Mouse (Mus musculus) layer of hippocampus, adult 9-11 months (tissue): Measurements from ENCODE around the gene Bnip2.

Experiments
- DNase-seq: peaks from one replicate; pipeline ENCODE4 v3.0.0; 2022

The Bnip2 gene

DNA sequence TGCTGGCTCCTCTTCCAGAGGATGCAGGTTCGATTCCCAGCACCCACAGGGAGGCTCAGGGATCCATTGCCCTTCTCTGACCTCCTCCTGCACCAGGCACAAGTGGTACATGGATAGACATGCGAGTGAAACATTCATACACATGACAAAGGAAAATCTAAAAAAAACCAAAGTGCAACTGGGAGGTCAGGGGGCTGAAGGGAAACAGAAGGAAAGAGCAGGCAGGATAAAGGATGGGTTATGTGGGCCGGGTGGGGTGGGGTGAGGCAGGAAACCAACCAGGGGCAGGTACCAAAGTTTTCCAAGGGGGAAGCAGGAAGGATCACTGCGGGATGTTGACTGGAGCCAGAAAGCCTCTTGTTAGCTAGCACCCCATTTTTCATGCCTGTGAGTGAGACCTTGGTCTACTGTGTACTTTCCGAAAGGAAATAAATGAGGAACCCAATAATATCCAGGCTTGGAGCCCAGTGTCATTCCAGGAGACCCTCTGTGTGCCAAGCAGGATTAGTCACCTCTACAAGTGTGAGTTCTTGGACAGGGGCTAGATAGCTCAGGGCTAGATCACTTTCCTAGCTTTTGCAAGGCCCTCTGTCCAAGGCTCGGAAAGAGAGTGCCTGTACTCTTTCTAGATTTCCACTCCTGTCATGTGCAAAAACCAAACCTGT, 59.6 kb downstream of the Bnip2 start:
- DNase-seq = no peak

DNA sequence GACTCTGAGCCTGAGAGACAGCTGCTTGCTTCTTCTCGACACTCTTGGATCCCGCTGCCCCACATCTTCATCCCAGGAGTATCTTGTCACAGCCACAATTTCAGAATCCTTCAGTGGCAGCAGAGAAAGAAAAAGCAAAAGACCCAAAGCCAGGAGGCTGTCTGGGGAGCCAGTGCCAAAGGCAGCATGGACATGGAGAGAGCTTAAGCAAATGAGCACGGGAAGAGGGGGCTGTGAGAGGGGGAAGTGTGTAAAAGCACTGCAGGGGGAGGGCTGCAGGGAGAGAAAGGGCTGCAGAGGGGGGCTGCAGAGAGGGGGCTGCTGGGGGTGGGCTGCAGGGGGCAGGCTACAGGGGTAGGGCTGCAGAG, 60.1 kb downstream of the Bnip2 start:
- DNase-seq = no peak

DNA sequence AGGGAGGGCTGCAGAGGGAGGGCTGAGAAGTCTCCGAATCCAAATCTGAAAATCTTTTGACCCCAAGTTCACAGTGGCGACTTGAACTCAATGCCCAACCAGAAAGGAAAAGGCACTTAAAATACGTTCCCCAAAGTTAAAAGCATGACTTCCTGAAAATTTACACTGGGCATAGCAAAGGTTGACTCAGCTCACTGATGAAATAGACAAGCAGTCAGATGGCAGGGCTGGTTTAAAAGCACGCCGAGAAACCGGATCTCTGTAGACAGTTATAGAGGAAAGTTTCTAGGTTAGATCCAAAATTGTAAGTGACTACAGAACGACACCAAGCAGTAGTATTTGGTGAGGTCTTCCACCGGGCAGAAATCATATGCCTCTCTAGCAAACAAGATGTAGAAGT, 60.6 kb downstream of the Bnip2 start:
- DNase-seq = no peak

DNA sequence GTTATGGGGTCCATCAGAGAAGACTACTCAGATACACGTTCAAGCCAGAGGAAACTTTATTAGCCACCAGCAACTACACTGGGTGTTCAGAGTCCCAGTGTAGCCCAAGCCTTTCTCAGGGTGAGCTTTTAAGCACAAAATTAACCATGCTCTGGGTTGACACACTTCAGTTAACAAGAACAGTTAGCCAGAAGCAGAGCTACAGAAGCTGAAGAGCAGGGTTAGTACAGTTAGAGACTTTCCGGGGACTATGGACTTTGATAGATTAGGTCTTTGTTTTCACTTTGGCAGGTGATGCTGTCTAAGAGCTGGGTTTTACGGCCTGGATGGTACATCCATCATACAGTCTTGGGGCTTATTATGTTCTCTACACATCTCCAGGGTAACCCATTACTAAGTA, 63.5 kb downstream of the Bnip2 start:
- DNase-seq = no peak

DNA sequence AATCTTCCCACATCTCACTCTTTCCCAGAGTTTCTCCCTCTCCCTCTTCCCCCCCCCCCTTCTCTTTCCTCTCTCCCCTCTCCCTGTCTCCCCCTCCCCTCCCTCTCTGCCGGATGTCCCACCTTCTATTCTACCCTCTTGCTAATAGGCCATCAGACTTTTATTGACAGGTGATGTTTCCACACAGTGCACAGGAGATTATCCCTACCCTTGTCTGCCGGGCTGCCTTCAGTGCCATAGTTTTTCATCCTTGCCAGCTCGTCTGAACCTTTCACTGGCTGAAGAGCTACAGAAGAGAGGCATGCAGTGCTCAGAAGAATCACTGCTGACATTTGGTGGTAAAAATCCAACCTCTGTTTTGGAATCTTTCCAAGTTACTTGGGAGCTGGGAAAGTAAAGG, 64.1 kb downstream of the Bnip2 start:
- DNase-seq = no peak
